Mouse (Mus musculus) gastrocnemius, postnatal 25 days (tissue): ENCODE measurements around the gene Aplf. TPM values are rescaled to one million over a fixed set of nuclear protein-coding genes. Genes with fewer than 3 reads are reported as not detected.
"Not testable (repeated sequence)": the region's sequence is repeated elsewhere in the genome, so short reads cannot be mapped to it uniquely, and the experiment has no call there.

Experiments
- DNase-seq: peaks from one replicate; pipeline ENCODE4 v3.0.0; 2022
- total RNA-seq, 2 experiments: library from RNA; stranded (reverse); gene quantifications; 1 replicate in 1 of 2; 2 replicates in 1 of 2; pipeline ENCODE4 v1.2.3; 2021

Gene Aplf
- total RNA-seq, 2 experiments from 2014 or later: 2.7 to 3.3 TPM

- DNase-seq: not testable (repeated sequence)
Observed at GRCm38 (mm10) chr6:87628936-87629335, 43.1 kb downstream of the Aplf start.

GRCm38 (mm10) chr6:87623151-87623550 is 48.8 kb downstream of the Aplf start:
- DNase-seq: no peak

GRCm38 (mm10) chr6:87621281-87621680 is 50.7 kb downstream of the Aplf start:
- peak; percentile 16 for DNase-seq

GRCm38 (mm10) chr6:87618021-87618420 is 54.0 kb downstream of the Aplf start:
- no peak for DNase-seq

GRCm38 (mm10) chr6:87615696-87616083 is 56.3 kb downstream of the Aplf start:
- DNase-seq: no peak

GRCm38 (mm10) chr6:87614794-87615695 is 56.9 kb downstream of the Aplf start:
- DNase-seq: peak; percentile 14

GRCm38 (mm10) chr6:87599825-87600224 is 72.2 kb downstream of the Aplf start:
- peak; percentile 27 for DNase-seq

- DNase-seq: peak; percentile 24
Observed at GRCm38 (mm10) chr6:87597116-87597833, 74.7 kb downstream of the Aplf start.

- DNase-seq: no peak
Observed at GRCm38 (mm10) chr6:87594188-87594587, 77.8 kb downstream of the Aplf start.

GRCm38 (mm10) chr6:87590394-87591281 is 81.4 kb downstream of the Aplf start, which contains the start of gene Prokr1:
TSS of gene Prokr1 (minus strand) at chr6:87590743.
- DNase-seq: peak; percentile 72

- no peak for DNase-seq
Observed at GRCm38 (mm10) chr6:87589718-87590393, 82.1 kb downstream of the Aplf start.

GRCm38 (mm10) chr6:87583991-87584390 is 88.0 kb downstream of the Aplf start:
- DNase-seq: no peak

GRCm38 (mm10) chr6:87583183-87583611 is 88.8 kb downstream of the Aplf start:
- no peak for DNase-seq

GRCm38 (mm10) chr6:87582456-87582855 is 89.5 kb downstream of the Aplf start:
- peak; percentile 55 for DNase-seq

- DNase-seq: no peak
Observed at GRCm38 (mm10) chr6:87581581-87581980, 90.4 kb downstream of the Aplf start.

GRCm38 (mm10) chr6:87581071-87581470 is 90.9 kb downstream of the Aplf start:
- DNase-seq: no peak

Other genes with a start within 250 kb of the Aplf start
- not detected for gene Bmp10, start 243.2 kb downstream of the Aplf start, total RNA-seq
- gene Arhgap25, start 138.9 kb downstream of the Aplf start, total RNA-seq: 1 to 10 TPM in 1 of 2 experiments, under 1 TPM in 1; 0.82 to 1.3 TPM
- 1 to 10 TPM; 2.1 to 2.3 TPM for gene Prokr1, start 81.5 kb downstream of the Aplf start, total RNA-seq
- gene Efcc1, start 58.7 kb upstream of the Aplf start, total RNA-seq: 1 to 10 TPM; 1.0 to 1.2 TPM
- not detected for gene Gp9, start 105.9 kb upstream of the Aplf start, total RNA-seq
- 1 to 10 TPM; 5.3 to 8.3 TPM for gene Rab43, start 140.0 kb upstream of the Aplf start, total RNA-seq
- under 1 TPM in 1 of 2 experiments, not detected in 1; 0.59 TPM for gene Gm45140, start 163.6 kb upstream of the Aplf start, total RNA-seq
- gene Isy1, start 166.6 kb upstream of the Aplf start, total RNA-seq: 10 to 100 TPM; 17.8 to 20.4 TPM
- gene Cnbp, start 178.9 kb upstream of the Aplf start, total RNA-seq: 100 to 1,000 TPM; 410 to 437 TPM
- gene Copg1, start 215.6 kb upstream of the Aplf start, total RNA-seq: 10 to 100 TPM; 30.1 to 35.4 TPM
- 1 to 10 TPM; 5.4 to 7.4 TPM for gene Hmces, start 241.7 kb upstream of the Aplf start, total RNA-seq